Mouse (Mus musculus): ENCODE measurements around the gene Lemd1.

DNA sequence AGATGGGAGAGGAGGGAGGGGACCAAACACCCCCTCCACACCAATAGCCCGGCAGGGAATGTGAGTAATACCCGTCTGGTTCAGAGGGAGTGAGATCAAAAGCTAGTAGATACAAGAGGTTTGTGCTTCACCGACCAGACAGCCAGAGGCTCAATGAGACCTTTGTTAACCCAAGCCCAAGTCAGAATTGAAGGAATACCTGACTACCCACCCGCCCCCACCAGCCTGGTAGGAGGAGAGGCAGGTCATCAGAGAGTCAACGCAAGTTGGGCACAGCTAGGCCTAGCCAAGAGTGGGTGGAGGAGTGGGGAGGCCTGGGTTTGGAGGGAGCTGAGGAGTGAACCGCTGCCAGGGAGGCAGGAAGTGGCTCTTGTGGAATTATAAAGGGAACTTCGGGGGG, 5.1 kb downstream of the Lemd1 start:
- TF ChIP-seq CTCF (IDR thresholded peaks at IDR 0.05; ENCODE audit: borderline replicate concordance, control insufficient read depth, extremely low read depth, insufficient read depth, low read length, poor library complexity) (no peak), POLR2A (IDR thresholded peaks at IDR 0.05; ENCODE audit: control insufficient read depth, extremely low read depth, insufficient read depth, low read length, poor library complexity) (no peak)
